Mouse (Mus musculus) CH12.LX (cell line): ENCODE measurements around the gene Ubqln1.

Experiments
- BHLHE40 ChIP-seq: IDR thresholded peaks from 2 replicates; pipeline ENCODE4 v1.6.1; 2011; ENCODE audit warnings: mild to moderate bottlenecking, low read depth, low read length, improper control_type of control experiment
- ETS1 ChIP-seq: conservative IDR thresholded peaks from 2 replicates; pipeline ENCODE4 v1.6.1; 2012; ENCODE audit warnings: low read depth, mild to moderate bottlenecking, inconsistent platforms, low read length, improper control_type of control experiment, moderate library complexity
- MAFK ChIP-seq: IDR thresholded peaks from 2 replicates; pipeline ENCODE4 v1.6.1; 2011; ENCODE audit warnings: low read length, improper control_type of control experiment; ENCODE audit not compliant: insufficient replicate concordance
- MXI1 ChIP-seq: IDR thresholded peaks from 2 replicates; pipeline ENCODE4 v1.6.1; 2011; ENCODE audit warnings: mild to moderate bottlenecking, low read depth, low read length, improper control_type of control experiment
- POLR2A ChIP-seq: IDR thresholded peaks from 2 replicates; pipeline ENCODE4 v1.6.1; 2011; ENCODE audit warnings: low read depth, mild to moderate bottlenecking, improper control_type of control experiment, low read length
- SIN3A ChIP-seq: IDR thresholded peaks from 2 replicates; pipeline ENCODE4 v1.6.1; 2012; ENCODE audit warnings: low read length, improper control_type of control experiment, inconsistent platforms
- TBP ChIP-seq: conservative IDR thresholded peaks from 2 replicates; pipeline ENCODE4 v1.6.1; 2011; ENCODE audit warnings: low read depth, low read length, improper control_type of control experiment
- USF1 ChIP-seq: IDR thresholded peaks from 2 replicates; pipeline ENCODE4 v1.6.1; 2014; ENCODE audit warnings: low read depth, mild to moderate bottlenecking, inconsistent platforms, low read length, improper control_type of control experiment
- ZC3H11A ChIP-seq: IDR thresholded peaks from 2 replicates; pipeline ENCODE4 v1.6.1; 2012; ENCODE audit warnings: low read depth, mild to moderate bottlenecking, inconsistent platforms, low read length, improper control_type of control experiment

GRCm38 (mm10) chr13:58204202-58204601 is 11.3 kb downstream of the Ubqln1 start:
- TF ChIP-seq POLR2A, result no peak
- TF ChIP-seq MXI1, result no peak
- no peak for TF ChIP-seq ETS1
- no peak for TF ChIP-seq MAFK
- no peak for TF ChIP-seq SIN3A
- TF ChIP-seq TBP, result no peak
- TF ChIP-seq USF1, result no peak
- TF ChIP-seq ZC3H11A, result no peak
- TF ChIP-seq BHLHE40, result no peak
